Mouse (Mus musculus): ENCODE data around the gene Ctss.

DNA sequence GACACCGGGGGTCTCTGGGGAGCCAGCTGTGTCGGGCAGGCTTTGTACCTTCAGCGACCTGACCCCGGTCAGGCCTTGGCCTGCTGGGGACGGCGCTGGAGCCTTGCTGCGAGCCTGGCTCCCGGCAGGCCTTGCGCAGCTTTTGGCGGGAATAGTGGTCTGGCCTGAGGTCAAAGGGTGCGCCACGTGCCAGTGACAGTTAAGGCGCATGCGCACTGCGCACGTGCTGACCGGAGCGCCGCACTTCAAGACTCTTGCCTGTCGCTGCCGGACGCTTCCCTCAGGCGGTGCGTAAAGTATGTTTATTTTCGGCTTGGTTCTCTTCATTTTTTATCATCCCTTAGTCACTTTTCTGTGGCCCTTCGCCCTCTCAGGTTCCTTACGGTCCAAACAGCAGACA is 32.9 kb downstream of the Ctss start, which contains the start of gene Hormad1:
- no peak for TF ChIP-seq MAFK (IDR thresholded peaks at IDR 0.05; ENCODE audit: borderline replicate concordance, low read depth, low read length)
- no peak for TF ChIP-seq POLR2A (IDR thresholded peaks at IDR 0.05; ENCODE audit: control insufficient read depth in 1 of 2, insufficient read depth in 1 of 2, low read depth in 1 of 2, low read length in 2 of 2, poor library complexity in 1 of 2)
- no peak for TF ChIP-seq ELF1 (IDR thresholded peaks at IDR 0.05; ENCODE audit: low read depth, low read length)
- TF ChIP-seq ZC3H11A (IDR thresholded peaks at IDR 0.05; ENCODE audit: low read depth, low read length): no peak
- TF ChIP-seq HCFC1 (IDR thresholded peaks at IDR 0.05; ENCODE audit: low read depth, low read length): no peak
- no peak for TF ChIP-seq ZKSCAN1 (IDR thresholded peaks at IDR 0.05; ENCODE audit: low read depth, low read length)
- no peak for TF ChIP-seq EP300 (IDR thresholded peaks at IDR 0.05; ENCODE audit: low read depth in 1 of 2, low read length in 2 of 2)
